Mouse (Mus musculus): ENCODE data around the gene Cdhr2. TPM values are rescaled to one million over a fixed set of nuclear protein-coding genes. Genes with fewer than 3 reads are reported as not detected.

Gene Cdhr2
- polyA plus RNA-seq, 1 experiment: 0.03 TPM

DNA sequence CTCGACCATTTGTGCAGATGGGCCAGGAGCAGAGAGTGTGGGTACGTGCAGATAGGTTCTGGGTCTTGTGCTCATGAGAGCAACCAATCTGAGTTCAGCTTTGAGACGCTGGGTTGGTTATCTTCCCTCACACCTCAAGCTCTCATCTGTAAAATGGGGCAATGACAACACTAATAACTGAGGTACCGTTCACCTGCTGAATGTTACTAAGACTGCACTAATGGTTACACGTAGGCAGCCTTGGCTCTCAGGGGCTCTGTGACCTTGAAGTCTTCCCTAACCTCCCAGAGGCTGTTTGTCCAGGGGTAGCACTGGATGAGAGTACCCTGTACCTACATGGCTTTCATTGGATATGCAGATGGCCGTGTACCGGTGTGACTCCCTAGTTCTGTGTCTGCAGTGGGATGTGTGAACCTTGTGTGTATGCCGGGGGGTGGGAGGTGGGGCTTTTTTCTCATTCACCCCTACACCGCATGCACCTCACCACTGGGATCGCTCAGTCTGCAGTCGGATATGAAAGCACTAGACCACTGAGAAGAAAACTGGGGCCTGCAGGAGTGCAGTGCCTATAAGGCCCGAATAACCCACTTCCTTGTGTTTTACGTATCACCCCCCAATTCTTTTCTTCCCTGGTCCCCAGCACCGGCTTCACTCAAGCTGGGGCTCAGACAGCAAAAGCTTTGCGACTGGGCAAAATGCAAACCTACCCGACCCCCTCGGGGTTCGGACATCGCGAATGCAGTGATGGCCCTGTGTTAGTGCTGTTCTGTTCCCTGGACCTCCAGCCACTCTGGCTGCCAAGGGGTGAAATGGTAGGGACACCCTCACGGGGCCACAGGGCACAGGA lies 8.3 kb upstream of the Cdhr2 start:
- no peak for DNase-seq (ENCODE audit: low spot score)

DNA sequence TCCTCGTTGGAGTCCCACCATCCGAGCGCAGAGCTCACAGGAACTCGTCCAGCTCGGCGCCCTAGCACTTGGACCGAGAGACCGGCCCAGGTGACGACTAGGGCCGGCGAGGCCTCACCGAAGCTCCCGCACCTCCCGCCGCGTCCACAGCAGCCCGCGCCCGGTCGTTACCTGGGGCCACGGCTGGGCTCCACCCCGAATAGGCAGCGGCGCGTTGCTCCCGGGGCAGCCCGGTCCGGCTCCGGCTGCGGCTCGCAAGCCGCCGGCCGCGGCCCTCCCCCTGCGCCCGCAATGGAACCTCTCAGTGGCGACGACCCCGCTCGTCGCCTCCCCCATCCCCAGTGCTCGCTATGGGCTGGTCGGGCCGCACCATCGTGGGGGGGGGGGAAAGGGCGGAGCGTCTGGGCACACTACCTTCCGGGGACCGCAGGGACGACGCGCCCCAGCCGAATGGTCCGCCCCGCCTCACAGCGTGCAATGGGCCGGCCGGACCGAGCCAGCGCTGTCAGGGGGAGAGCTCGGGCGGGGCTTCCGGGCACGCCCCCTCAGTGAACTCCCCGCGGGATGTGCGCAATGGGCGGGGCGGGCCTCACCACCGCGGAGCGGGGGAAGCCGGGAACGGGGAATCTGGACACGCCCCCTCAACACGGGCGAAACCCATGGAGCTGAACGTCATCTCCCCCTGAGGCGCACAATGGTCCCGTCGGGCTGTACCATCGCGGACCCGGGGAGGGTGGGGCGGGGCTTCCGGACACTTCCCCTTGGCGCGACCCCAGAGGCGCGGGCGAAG lies 7.5 kb upstream of the Cdhr2 start, which contains the start of gene Rnf44:
TSS of gene Rnf44 (minus strand) at position 350 of the 790 bp plus-strand sequence.
- peak; percentile 98 for DNase-seq (ENCODE audit: low spot score)

DNA sequence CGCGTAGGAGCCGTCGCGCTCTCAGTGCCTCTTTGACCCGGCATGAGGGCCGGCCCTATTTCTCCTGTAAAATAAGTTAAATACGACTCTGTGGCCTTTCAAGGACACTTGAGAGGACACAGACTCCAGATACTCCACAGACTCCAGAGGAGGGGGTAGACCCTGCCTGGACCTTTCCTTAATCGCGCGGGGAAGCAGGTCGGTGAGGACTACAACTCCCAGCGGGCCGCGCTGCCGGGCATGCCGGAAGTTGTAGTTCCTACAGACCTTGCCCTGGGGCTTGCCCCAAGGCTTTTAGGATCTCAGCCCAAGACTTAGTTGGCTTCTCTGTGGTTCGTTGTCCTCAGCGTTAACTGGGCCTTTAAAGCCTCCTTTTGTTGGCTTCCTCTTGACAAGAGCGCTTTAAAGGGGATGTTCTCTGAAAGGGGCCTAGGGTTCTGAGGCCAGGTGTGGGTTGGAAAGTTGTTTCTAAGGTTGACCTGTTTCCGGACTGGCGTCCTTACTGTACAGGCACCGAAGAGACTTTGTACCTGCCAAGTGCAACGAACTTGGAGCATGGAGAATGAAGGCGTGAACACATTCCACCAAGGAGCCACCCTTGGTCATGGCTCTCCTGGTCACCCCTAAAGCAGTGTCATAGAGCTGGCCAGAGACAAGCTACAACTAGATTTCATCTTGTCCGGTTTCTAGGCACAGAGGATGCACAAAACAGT lies 6.8 kb upstream of the Cdhr2 start:
- peak; percentile 82 for DNase-seq (ENCODE audit: low spot score)

DNA sequence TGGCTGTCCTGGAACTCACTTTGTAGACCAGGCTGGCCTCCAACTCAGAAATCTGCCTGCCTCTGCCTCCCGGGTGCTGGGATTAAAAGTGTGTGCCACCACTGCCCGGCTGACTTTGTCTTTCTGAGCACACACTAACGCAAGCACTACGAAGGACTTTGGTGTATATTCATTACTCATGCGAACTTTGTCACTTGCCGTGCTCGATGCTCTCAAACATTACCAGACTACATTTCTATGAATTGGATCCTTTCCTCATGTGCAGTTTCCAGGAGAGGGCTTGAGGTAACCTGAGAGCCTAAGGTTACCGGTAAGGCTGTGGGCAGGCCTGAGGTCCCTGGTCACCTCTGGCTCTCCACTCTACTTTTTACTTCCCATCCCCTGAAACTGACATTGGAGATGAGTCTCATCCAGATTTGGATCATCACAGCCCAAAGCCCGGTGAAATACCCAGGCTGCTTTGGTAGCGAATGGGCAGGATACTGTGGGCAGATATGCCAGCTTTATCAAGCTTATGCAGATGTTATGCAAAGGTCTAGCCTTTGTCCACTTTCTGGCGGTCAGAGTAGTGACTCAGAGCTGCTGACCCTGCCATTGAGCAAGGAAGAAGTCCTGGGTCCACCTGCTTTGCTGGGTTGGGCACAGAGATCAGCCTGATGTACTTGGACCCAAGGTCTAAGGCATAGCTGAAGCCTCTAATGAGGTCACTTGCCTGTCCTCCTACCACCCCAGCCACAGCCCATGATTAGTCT lies 5.6 kb upstream of the Cdhr2 start:
- no peak for DNase-seq (ENCODE audit: low spot score)

DNA sequence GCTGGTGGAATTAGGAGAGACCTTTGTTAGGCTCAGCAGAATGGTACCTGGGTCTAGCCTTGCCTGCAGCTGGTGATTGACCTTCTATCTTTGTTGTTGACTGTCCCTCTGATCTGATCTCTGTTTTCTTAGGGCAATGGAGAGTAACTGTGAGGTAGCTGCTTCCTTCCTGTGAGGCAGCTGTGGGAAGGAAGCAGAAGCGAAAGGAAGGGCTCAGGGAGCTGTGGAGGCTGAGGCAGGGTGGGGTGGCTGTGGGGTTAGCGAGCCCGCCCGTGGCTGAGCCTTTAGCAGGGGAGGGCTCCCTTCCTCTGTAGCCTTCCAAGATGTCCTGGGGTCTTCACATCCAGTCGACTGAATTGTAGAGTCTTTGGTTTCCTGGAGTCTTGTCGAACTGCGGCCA lies 1.2 kb downstream of the Cdhr2 start:
- DNase-seq (ENCODE audit: low spot score): no peak

DNA sequence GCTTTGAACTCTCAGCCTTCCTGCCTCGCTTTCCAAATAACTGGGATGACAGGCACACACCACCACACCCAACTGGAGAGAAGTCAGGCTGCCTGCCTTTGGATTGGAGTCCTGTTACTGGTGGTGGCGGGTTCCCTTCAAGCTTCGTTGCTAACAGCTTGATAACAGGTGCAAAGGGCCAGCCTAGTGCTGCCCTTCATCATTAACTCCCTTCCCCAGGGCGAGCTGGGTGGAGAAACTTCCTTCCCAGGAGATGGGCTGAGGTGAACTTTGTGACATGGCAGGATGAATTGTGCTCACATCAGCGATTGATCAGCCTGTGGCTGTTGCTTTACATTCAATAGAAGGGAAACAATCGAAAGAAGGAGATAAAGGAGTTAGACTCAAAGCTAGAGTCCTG lies 3.6 kb downstream of the Cdhr2 start:
- no peak for DNase-seq (ENCODE audit: low spot score)

DNA sequence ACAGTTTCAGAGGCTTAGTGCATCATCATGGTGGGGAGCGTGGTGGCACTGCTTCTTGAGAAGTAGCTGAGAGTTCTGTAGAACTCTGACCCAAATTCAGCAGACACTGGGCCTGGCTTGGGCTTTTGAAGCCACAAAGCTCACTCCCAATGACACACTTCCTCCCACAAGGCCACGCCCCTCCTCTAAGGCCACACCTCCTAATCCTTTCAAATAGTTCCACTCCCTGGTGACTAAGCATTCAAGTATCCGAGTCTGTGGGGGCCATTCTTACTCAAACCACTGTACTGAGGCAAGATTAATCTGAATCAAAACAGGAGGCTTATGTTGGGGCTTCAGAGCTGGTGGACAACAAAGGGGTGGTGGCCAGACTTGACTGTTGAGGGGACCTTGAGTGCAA lies 9.6 kb downstream of the Cdhr2 start:
- DNase-seq (ENCODE audit: low spot score): no peak

DNA sequence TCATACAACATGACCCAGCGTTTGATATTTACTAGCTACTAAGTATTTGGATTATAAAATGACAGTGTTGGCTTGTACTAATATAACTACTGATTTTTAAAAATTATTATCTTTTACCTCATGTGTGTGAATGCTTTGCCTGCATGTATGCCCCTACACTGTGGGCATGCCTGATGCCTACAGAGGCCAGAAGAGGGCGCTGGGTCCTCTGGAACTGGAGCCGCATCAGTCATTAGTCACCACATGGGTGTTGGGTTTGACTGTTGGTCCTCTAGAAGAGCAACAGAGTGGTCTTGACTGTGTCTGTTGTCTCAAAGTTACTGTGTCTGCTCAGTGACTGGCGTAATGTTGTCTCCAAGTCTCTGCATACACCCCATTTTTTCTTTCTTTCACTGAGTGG lies 13.1 kb downstream of the Cdhr2 start:
- no peak for DNase-seq (ENCODE audit: low spot score)

DNA sequence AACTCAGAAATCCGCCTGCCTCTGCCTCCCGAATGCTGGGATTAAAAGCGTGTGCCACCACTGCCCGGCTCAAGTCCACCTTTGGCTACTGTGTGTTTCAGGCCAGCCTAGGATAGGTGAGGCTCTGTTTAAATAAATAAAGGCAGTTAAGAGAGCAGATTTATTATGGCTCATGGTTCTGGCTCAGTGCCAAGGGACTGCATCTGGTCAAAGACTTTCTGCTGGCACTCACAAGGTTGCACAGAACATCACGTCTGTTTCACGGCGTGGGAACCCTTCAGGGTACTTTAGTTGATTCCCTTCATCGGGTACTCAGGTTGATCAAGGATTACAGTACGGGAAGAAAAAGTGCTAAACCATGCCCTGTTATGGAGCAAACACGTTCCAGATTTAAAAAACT lies 13.7 kb downstream of the Cdhr2 start:
- DNase-seq (ENCODE audit: low spot score): no peak

DNA sequence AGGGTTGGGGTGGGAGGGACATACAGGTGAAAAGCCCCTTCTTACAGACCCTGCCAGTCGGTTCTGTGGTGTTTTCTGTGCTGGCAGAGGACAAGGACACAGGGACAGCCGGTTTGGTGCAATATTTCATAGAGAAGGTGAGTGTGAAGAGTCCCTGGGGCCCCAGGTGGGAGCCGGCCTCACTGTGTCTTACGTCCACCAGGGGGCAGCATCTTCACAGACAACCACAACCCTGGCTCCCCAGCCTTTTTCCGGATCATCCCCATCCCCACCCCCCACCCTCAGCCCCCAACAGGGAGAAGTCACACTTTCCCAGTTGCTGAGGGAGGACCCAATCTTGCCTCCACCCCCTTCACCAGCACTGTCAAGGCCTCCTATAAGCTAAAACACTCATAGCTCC lies 15.7 kb downstream of the Cdhr2 start:
- DNase-seq (ENCODE audit: low spot score): no peak

DNA sequence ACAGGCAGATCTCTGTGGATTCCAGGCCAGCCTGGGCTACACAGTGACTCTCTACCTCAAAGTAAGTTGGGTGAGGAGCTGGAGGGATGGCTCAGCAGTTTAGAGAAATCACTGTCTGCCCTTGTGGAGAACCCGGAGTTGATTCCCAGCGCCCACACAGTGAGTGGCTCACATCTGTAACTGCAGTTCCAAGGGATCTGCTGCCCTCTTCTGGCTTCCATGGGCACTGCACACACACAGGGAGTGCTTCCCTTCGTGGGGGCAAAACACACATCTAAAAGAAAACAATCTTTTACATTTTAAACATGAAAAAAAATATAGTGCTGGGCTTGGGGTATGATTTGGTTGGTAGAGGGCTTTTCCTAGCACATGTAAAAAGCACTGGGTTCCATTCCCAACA lies 21.9 kb downstream of the Cdhr2 start:
- no peak for DNase-seq (ENCODE audit: low spot score)

DNA sequence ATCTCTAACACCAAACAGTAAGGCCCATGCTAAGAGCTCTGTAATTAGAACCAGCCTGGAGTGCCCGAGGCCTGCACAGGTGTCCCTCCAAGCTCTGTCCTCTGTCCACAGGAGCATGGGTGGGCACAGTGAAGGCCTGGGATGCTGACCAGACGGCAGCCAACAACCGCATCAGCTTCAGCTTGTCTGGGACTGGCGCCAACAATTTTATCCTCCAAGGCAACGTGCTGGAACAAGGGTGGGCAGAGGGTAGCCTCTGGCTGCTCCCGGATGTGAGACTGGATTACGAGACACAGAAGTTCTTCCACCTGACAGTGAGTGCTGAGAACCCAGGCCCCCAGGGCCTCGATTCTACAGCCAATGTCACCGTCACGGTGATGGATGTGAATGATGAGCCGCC lies 24.9 kb downstream of the Cdhr2 start:
- DNase-seq (ENCODE audit: low spot score): no peak

DNA sequence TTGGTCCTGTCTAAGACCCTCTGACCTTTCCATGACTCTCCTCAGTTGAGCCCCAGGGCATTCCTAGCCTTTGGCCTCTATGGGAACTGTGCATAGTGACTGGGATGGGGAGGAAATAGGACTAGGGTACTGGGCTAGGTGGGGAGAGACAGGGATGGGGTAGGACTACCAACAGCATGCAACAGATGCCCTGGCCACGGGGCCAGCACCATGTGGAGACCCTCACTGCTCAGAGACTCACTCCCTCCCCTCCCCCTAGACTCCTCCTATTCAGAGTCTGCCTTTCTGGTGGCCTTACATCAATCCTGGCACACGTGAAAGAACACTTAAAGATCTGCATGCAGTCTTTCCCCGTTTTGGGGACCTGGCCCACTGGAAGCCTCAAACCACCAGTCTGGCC lies 35.7 kb downstream of the Cdhr2 start:
- no peak for DNase-seq (ENCODE audit: low spot score)

DNA sequence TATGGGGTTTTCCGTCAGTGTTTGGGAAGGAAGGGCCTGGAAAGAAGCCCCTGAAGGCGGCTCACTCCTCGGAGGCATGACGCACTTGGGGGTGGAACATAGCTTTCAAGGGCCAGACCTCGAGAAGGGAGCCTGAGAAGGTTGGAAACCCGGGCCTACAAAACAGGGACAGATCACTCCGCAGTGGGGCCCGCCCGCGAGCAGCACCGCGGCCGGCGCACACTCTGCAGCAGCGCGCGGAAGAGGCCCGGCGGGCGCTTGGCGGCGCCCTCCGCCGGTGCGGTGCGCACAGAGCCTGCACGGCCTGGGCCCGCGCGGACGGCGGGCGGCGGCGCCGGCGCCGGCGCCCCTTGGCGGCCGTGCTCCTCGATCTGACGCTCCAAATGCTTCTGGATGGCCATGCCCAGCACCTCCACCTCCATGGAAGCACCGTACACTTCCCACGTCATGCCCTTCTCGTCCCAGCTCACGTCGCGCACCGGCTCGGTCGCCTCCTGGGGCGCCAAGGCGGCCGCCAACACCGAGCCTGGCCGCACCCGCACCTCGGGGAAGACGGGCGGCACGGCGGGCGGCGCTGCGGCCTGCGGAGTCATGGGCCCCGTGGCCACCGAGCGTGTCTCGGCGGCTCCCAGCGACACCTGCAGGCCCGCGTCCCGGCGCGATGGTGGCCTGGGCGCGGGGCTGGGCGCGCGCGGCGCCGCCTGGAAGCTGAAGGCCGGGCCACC lies 36.4 kb downstream of the Cdhr2 start:
- no peak for DNase-seq (ENCODE audit: low spot score)

DNA sequence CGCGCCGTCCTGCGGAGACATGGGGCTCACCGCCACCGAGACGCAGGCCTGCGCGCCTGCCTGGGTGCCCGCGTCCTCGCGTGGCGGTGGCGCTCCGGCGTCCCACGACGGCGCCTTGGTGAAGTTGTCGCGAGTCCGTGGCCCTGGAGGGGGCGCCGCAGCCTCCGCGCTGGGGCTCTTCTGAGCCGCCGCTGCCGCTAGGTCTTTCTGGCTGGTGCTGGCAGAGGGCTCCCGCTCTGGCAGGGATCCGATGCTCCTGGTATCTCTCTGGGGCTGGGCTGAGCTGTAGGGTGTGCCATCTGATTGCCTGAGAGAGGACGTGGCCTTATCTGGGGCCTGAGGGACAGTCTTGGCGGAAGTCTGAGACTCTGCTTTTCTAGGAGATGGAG lies 36.9 kb downstream of the Cdhr2 start:
- no peak for DNase-seq (ENCODE audit: low spot score)

DNA sequence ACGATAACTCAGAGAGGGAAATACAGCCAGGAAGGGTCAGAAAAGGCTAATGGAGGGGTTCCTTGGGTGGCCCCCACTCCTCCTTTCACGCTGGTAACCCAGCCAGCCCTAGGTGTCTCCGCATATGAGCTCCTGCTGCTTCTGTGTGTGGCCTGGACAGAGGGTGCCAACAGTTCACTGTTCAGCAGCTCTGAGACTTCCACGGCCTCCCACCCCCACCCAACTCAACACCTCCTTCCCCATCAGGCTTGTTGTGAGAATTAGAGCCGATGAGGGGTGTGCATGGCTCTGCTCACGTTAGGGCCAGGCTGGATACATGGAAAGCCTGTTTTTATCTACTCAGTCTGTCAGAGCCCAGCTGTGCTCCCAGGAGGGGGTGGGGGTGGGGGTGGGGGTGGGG lies 44.8 kb downstream of the Cdhr2 start:
- DNase-seq (ENCODE audit: low spot score): no peak

DNA sequence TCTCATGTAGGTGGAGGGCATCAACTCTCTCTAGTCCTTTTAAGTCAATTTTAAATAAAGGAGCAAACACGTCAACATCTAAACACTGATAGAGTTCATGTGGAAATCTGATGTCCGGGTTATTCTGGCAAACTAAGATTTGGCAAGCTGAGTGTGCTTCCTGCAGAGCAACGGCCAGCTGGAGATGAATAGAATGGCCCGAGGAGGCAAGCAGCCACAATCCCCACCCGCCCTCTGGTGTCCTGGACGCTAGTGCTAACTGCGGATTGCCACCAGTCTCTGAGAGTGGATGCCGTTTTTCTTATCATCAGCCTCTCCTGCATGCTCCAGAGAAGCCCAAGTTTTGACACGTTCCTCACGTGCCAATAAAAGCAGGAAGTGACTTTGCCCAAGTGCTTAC lies 45.6 kb downstream of the Cdhr2 start:
- no peak for DNase-seq (ENCODE audit: low spot score)

DNA sequence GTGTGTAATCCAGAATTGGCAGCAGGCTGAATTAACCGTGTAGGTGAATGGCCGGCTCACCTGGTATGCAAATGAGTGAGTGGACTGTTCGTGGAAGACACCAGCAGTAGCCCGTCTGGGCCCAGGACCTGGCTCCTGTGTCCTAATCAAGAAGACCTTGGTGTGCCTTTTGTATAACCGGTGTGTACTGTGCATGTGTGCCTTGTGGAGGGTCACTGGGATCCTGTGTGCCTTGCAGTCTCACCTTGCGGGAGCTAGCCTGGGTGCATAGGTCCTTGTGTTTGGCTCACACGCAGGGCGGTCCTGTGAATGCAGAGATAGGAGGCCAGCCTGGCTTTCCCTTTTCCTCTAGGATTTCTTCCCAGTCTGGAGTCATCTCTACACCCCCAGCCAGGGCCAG lies 46.9 kb downstream of the Cdhr2 start:
- DNase-seq (ENCODE audit: low spot score): no peak

DNA sequence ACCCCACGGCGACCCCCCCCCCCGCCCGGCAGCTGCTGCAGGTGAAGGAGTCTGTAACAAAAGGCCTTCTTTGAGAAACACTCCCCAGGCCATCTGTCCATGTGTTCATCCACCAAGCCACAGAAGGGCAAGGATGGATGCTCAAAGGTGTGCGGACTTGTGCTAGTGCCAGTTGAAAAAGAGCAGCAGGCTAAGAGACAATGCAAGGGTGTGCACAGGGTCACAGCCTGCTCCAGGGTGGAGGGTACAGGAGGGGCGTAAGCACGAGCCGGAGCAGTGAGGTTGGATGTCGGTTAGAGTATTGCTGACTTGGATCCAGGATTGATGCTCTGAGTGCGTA lies 47.4 kb downstream of the Cdhr2 start:
- DNase-seq (ENCODE audit: low spot score): no peak

DNA sequence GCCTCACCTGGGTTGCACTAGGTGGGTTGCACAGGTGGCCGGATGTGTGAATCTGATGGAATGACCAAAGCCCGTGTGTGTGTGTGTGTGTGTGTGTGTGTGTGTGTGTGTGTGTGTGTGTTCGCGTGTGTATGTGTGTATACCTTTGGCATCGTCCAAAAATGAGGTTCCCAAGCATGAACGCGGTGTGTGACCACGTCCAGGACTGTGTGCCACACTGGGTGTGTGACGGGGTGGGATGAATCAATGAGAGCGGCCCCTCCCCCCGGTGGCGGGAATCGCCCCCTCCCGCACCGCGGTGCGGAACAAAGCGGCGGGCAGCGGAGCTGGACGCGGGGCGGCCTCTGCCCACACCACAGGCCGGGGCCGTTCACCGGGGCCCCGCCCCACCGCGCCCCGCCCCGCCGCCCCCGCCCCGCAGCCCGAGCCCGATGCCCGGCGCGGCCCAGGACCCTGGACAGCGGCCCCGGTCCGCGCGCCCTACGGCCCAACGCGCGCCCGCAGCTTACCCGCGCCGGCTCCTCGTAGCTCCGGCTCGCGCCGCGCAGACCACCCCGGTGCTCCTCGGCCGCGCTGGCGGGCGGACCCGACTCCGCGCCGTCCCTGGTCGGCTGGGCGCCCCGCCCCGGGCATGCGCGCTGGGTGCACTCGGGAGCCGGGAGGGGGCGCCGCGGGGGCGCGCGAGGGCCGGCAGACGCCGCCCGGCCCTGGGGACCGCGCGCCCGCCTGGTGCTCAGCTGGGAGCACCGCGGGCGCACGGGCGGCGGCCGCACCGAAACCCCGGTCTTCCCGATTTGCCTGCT lies 48.0 kb downstream of the Cdhr2 start:
- no peak for DNase-seq (ENCODE audit: low spot score)

Measured in urinary bladder, adult 2 months (tissue).